Mouse (Mus musculus): ENCODE data around the gene Tdrd9. TPM values are rescaled to one million over a fixed set of nuclear protein-coding genes. Genes with fewer than 3 reads are reported as not detected.

Tdrd9 gene
- polyA plus RNA-seq (2012; rRNA removed): 0.02 and 0.13 TPM in 2 replicates

DNA sequence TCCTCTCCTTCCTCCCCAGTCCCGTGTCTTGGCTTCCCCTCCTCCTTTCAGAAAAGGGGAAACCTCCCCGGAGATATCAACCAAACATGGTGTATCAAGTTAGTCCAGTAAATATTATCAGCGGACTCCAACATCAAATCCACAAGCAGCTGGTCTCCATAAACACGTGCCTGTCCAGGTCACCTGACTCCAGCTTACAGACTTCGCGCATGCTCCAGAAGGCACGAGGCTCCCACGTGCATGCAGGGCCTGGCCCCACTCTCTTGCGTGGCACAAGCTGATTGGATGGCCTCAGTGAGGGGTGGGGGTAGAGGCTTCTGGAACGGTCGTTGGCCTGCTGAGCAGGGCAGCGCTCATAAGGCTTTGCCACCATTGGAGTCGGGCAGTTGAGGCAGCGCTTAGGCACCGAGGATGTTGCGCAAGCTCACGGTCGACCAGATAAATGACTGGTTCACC lies at the start of gene Tdrd9:
Tdrd9 (plus strand) TSS at position 329 of the 456 bp plus-strand sequence.

DNA sequence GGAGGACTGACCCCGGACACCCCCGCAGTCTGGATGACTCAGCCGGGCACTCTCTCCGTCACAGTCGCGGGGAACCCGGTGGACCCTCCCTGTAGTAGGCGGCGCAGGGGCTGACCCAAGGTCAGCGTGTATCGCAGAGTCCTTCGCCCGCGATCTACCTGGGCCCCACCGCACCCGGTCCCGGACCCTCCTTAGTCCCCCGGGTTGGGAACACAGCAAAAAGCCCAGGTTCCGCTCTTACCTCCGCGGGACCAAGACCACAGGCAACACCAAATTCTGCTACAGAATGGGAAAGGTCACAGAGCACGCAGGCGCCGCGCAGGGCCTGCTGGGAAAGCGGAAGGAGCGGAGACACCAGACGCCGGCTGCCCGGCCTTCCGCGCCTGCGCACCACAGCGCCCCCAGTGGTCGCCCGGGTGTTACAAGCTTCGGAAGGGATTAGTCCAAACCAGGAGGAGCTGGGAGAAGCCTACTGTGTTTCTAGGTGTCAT lies 4.6 kb upstream of the Tdrd9 start, which contains the start of gene Atp5mpl:
Atp5mpl (minus strand) TSS at position 295 of the 491 bp plus-strand sequence.

DNA sequence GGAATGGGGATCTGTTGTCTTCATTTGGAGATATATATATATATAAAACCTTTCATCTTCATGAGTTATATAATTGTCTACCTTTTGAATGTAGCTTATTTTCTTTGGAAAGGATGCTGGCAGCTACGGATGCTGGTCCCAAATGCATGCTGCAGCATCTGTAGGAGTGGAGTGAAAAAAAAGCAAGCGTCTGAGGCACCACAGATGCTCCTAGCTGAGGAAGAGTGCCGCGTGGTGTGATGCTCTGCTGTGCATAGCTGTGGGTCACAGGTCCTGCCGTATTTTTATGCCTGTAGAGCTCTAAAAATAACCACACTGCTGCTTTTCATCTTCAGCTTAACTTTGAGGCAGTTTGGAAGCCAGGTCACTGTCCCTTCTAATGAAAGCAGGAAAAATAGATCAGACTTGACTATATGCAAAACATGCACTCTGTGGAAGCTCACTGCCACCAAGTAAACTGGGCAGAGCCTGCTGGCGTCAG lies 9.6 kb downstream of the Tdrd9 start, which contains the start of gene Rd3l:
Rd3l (minus strand) TSS at position 431 of the 481 bp plus-strand sequence.

DNA sequence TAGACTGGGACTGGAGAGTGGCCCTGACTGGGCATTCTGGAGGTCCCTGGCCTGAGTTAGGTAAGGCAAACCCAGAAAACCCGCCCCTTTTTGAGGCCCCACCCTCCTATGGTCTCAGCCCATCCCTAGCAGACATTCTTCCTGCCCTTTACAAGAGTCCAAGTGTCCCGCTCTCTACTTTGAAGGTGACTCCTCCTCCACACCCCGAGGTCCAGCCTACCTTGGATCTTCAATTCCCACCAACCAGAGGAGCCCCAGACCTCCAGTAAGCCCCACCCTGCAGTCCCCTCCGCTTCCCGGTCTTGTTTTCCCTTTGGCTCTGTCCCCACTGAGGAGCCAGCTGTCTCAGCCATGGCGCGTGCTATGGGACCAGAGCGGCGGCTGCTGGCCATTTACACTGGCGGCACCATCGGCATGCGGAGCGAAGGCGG lies 135.2 kb downstream of the Tdrd9 start, which contains the start of gene Aspg:
Aspg (plus strand) TSS at position 139 of the 431 bp plus-strand sequence.

Other genes with a start within 250 kb of the Tdrd9 start
- gene Klc1, start 212.7 kb upstream of the Tdrd9 start, polyA plus RNA-seq (2012; rRNA removed): 102 and 104 TPM in 2 replicates
- gene Xrcc3, start 157.7 kb upstream of the Tdrd9 start, polyA plus RNA-seq (2012; rRNA removed): 6.7 and 7.9 TPM in 2 replicates
- gene Zfyve21, start 157.4 kb upstream of the Tdrd9 start, polyA plus RNA-seq (2012; rRNA removed): 45.8 and 54.2 TPM in 2 replicates
- gene Ppp1r13b, start 63.4 kb upstream of the Tdrd9 start, polyA plus RNA-seq (2012; rRNA removed): 23.8 and 25.4 TPM in 2 replicates
- gene Atp5mpl, start 4.6 kb upstream of the Tdrd9 start, polyA plus RNA-seq (2012; rRNA removed): 22.8 and 39.5 TPM in 2 replicates
- 0.13 TPM in 1 of 2 replicates, not detected in the other for gene Rd3l, start 9.8 kb downstream of the Tdrd9 start, polyA plus RNA-seq (2012; rRNA removed)
- 81.5 and 104 TPM in 2 replicates for gene Aspg, start 135.1 kb downstream of the Tdrd9 start, polyA plus RNA-seq (2012; rRNA removed)
- 13.6 and 16.9 TPM in 2 replicates for gene Kif26a, start 174.6 kb downstream of the Tdrd9 start, polyA plus RNA-seq (2012; rRNA removed)

Measured in colon, adult 2 months (tissue).